Mouse (Mus musculus) macrophage (primary cell): ENCODE results near the gene Specc1. TPM values are rescaled to one million over a fixed set of nuclear protein-coding genes. Genes with fewer than 3 reads are reported as not detected.

ENCODE experiments used
- polyA plus RNA-seq: library from polyadenylated mRNA; stranded (reverse); fragments of 250-400 nt; gene quantifications from 3 replicates; pipeline ENCODE4 v1.2.4, GENCODE M21; 2018; ENCODE audit warnings: inconsistent platforms

The Specc1 gene
- polyA plus RNA-seq, 1 experiment from 2014 or later = 116 TPM

Other genes with a start within 250 kb of the Specc1 start
- not detected in 3 replicates for gene Slc5a10, start 235.9 kb upstream of the Specc1 start, polyA plus RNA-seq
- gene Prpsap2, start 194.7 kb upstream of the Specc1 start, polyA plus RNA-seq = 24.2 to 42.5 TPM (median 30.8 TPM) in 3 replicates
- gene Ulk2, start 101.7 kb upstream of the Specc1 start, polyA plus RNA-seq = 30.1 to 30.5 TPM (median 30.3 TPM) in 3 replicates
- 30.0 to 39.9 TPM (median 37.1 TPM) in 3 replicates for gene Akap10, start 26.5 kb upstream of the Specc1 start, polyA plus RNA-seq